Mouse (Mus musculus): Measurements from ENCODE around the gene Rcn3.

DNA sequence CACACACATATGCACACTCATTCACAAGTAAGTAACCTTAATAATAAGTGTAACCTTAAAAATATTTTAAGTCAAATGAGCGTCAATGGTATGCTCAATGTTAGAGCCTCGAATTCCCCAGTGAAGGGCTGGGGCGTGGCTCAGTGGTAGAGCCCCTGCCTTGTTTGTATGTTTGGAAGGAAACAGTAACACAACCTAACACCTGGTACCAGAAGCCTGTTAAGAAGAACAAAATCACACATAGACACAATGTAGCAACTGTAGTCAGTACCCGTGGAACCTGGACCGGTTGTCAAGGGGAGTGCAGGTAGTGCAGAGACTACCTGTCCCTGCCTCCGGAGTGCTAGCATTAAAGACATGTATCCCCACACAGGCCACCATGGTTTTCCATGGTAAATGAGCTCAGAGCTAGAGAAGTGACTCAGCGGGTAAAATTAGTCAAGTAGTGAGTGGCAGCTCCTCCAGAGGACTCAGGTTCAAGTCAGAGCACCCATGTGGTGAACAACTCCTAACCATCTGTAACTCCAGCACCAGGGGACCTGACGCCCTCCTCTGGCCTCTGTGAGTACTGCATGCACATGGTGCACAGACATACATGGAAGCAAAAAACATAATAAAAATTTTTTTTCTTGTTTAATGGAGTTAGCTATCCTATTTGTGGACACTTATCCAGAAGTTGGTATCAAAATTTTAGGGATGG is 6.7 kb upstream of the Rcn3 start:
- TF ChIP-seq GATA1 (IDR thresholded peaks at IDR 0.05; ENCODE audit: borderline replicate concordance, low read length) (no peak), FLI1 (IDR thresholded peaks at IDR 0.05; ENCODE audit: low read length) (no peak)

Data from megakaryocyte, embryonic 14.5 days (primary cell).